Mouse (Mus musculus) kidney, postnatal 0 days (tissue): ENCODE data around the gene Elmo1. TPM values are rescaled to one million over a fixed set of nuclear protein-coding genes. Genes with fewer than 3 reads are reported as not detected.
A peak's percentile ranks its signal among the peaks of the same experiment; 100 is the strongest.

ENCODE experiments used
- ATAC-seq: fragments of 200-750 bp; cut with Nextera tagmentation; replicated peaks from 2 replicates; pipeline ENCODE4 v1.8.0; 2017; ENCODE audit warnings: low read depth, moderate number of reproducible peaks, moderate TSS enrichment, moderate library complexity; ENCODE audit not compliant: low FRiP score
- DNase-seq: peaks from one replicate; pipeline ENCODE4 v3.0.0-alpha.2; 2016; ENCODE audit warnings: low spot score
- H3K27ac ChIP-seq: fragments of 300-500 bp; sonication (generic); 2 replicates; pipeline ENCODE4 v1.5.1; 2014; ENCODE audit warnings: mild to moderate bottlenecking
- H3K27me3 ChIP-seq: fragments of 300-500 bp; sonication (generic); 2 replicates; pipeline ENCODE4 v1.6.1; 2014; ENCODE audit warnings: low read length, mixed read lengths; ENCODE audit not compliant: insufficient read depth
- H3K36me3 ChIP-seq: fragments of 300-500 bp; sonication (generic); 2 replicates; pipeline ENCODE4 v1.6.1; 2014; ENCODE audit warnings: low read length, mixed read lengths; ENCODE audit not compliant: insufficient read depth
- H3K4me1 ChIP-seq: fragments of 300-500 bp; sonication (generic); replicated peaks from 2 replicates; pipeline ENCODE4 v1.6.1; 2014; ENCODE audit warnings: antibody characterized with exemption, low read length, mixed read lengths; ENCODE audit not compliant: insufficient read depth
- H3K4me2 ChIP-seq: fragments of 300-500 bp; sonication (generic); 2 replicates; pipeline ENCODE4 v1.6.1; 2014; ENCODE audit warnings: mild to moderate bottlenecking, low read length, moderate library complexity, mixed read lengths
- H3K4me3 ChIP-seq: fragments of 300-500 bp; sonication (generic); replicated peaks from 2 replicates; pipeline ENCODE4 v1.5.1; 2014; ENCODE audit warnings: low read depth, low read length
- H3K9ac ChIP-seq: fragments of 300-500 bp; sonication (generic); 2 replicates; pipeline ENCODE4 v1.6.1; 2014; ENCODE audit warnings: low read depth, low read length
- H3K9me3 ChIP-seq: fragments of 300-500 bp; sonication (generic); replicated peaks from 2 replicates; pipeline ENCODE4 v1.6.1; 2016; ENCODE audit warnings: low read length, inconsistent platforms, mixed read lengths
- CTCF ChIP-seq: IDR thresholded peaks from 2 replicates; pipeline ENCODE4 v1.5.1; 2016; ENCODE audit warnings: antibody characterized with exemption, low read depth, mild to moderate bottlenecking, moderate library complexity
- WGBS: fragments of 180-500 bp; shearing (Covaris S2); extraction: QIAGEN DNeasy Blood & Tissue Kit; methylation state at CpG from one replicate; pipeline ENCODE4 v1.1.7; 2014; 5-methylcytosine and 5-hydroxymethylcytosine counted together
- polyA plus RNA-seq: library from polyadenylated mRNA; unstranded; fragments of >200 nt; fragmentation: Nextera tagmentation; extraction: Ambion mirVana; gene quantifications from 2 replicates; pipeline ENCODE4 v1.2.1, GENCODE M21; 2015

Gene Elmo1
- polyA plus RNA-seq, 1 experiment from 2014 or later, result 5.1 TPM

DNA sequence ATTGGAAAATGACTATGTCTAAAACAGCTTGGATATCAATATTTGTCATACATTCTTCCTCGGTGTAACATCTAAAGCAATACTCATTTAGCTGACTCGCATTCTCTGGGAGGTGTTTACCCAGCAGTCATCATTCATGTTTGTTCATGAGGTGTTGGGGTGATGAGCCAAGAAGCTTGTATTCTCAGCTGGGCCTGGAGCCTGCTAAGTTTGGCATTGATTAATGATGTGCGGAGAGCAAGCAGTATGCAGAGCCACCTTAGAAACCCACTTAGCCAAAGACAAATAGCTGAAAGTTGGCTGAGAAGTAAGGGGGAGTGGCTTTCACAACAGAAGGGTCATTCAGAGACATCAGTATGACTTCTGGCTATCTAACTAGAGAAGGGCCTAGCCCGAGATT is 459.6 kb downstream of the Elmo1 start:
- ATAC-seq, result no peak
- Histone ChIP-seq H3K4me3 (no peak overlapping the region), H3K27me3 (no peaks in the 10 kb centered on the region), H3K4me1 (no peaks in the 10 kb centered on the region), H3K4me2 (no peak overlapping the region), H3K36me3 (no peaks in the 10 kb centered on the region), H3K27ac (no peak overlapping the region), H3K9ac (no peak overlapping the region), H3K9me3 (no peaks in the 10 kb centered on the region)
- DNase-seq, result peak; percentile 5
- WGBS, result 33% methylated on average over 4 of the region's 4 CpGs
- no peak for TF ChIP-seq CTCF

- ATAC-seq, result no peak
These were observed 461.2 kb downstream of the Elmo1 start for GRCm38 (mm10) chr13:20551559-20551958.

DNA sequence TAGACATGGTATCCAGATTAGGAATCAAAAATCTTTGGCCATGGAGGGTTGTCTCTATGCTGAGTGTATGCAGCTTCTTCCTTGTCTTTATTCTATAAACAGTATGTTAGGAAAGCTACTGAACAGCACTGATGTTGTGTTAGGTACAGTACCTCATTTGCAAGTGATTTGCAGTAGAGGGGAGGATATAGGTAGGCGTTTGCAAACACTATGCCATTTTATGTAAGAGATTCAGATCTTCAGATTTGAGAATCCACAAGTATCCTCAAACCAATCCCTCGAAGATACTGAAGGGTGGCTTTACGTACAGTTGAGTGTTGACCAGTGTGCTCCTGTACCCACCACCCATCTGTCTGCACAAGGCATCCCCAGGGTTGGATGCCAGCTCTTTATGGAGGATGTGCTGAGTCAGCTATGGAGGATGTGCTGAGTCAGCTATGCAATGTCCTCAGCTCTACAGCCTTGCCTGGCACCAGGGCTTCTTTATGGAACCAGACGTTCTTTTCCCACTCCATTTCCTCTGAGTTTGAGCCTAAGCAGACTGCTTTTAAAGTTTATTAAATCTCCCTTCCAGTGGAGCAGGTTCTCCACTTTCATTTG is 465.6 kb downstream of the Elmo1 start:
- H3K4me1 ChIP-seq, result no peaks in the 10 kb centered on the region
- WGBS, result 91% methylated on average over 4 of the region's 4 CpGs
- no peaks in the 10 kb centered on the region for H3K36me3 ChIP-seq
- no peak overlapping the region for H3K4me3 ChIP-seq
- TF ChIP-seq CTCF, result no peak
- H3K27ac ChIP-seq, result no peak overlapping the region
- H3K9ac ChIP-seq, result no peak overlapping the region
- H3K9me3 ChIP-seq, result no peaks in the 10 kb centered on the region
- no peaks in the 10 kb centered on the region for H3K27me3 ChIP-seq
- ATAC-seq (no peak), DNase-seq (no peak)
- H3K4me2 ChIP-seq, result no peak overlapping the region

More at GRCm38 (mm10) chr13:20551559-20551958, 461.2 kb downstream of the Elmo1 start:
- DNase-seq, result no peak
- Histone ChIP-seq H3K4me2 (no peak overlapping the region), H3K4me1 (no peaks in the 10 kb centered on the region), H3K27ac (no peak overlapping the region), H3K9me3 (no peaks in the 10 kb centered on the region), H3K36me3 (no peaks in the 10 kb centered on the region), H3K27me3 (no peaks in the 10 kb centered on the region), H3K4me3 (no peak overlapping the region), H3K9ac (no peak overlapping the region)
- no peak for TF ChIP-seq CTCF
- 92% methylated on average over 1 of the region's 1 CpGs for WGBS

- H3K27me3 ChIP-seq, result no peaks in the 10 kb centered on the region
- no peak for TF ChIP-seq CTCF
- H3K27ac ChIP-seq, result no peak overlapping the region
- no peaks in the 10 kb centered on the region for H3K4me1 ChIP-seq
- H3K9me3 ChIP-seq, result no peaks in the 10 kb centered on the region
- 84% methylated on average over 10 of the region's 10 CpGs for WGBS
- H3K4me3 ChIP-seq, result no peak overlapping the region
- DNase-seq (no peak), ATAC-seq (no peak)
- H3K9ac ChIP-seq, result no peak overlapping the region
- no peaks in the 10 kb centered on the region for H3K36me3 ChIP-seq
- H3K4me2 ChIP-seq, result no peak overlapping the region
These were observed 466.3 kb downstream of the Elmo1 start for GRCm38 (mm10) chr13:20556739-20557138.

DNA sequence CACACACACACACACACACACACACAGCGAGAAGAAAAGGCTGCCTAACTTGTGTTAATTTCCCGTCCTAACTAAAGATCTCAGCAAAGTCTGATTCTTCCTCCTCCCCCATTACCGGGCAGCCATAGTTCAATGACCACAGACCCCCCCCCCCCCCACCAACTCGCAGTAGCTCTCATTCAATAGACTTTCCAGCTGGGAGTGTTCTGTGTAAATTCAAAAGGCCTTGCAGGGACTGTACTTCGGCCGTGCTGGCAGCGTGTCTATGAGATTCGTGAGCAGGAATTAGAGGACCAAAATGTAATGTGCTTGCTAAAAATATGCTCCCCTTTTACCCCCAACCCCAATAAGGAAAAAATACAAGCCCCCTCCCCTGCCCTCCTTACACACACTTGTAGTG is 466.8 kb downstream of the Elmo1 start:
- Histone ChIP-seq H3K27ac (no peak overlapping the region), H3K4me1 (no peaks in the 10 kb centered on the region), H3K4me3 (no peak overlapping the region), H3K9ac (no peak overlapping the region), H3K27me3 (no peaks in the 10 kb centered on the region), H3K4me2 (no peak overlapping the region), H3K36me3 (no peaks in the 10 kb centered on the region), H3K9me3 (no peaks in the 10 kb centered on the region)
- 62% methylated on average over 8 of the region's 8 CpGs for WGBS
- ATAC-seq, result no peak
- TF ChIP-seq CTCF, result no peak
- DNase-seq, result no peak

DNA sequence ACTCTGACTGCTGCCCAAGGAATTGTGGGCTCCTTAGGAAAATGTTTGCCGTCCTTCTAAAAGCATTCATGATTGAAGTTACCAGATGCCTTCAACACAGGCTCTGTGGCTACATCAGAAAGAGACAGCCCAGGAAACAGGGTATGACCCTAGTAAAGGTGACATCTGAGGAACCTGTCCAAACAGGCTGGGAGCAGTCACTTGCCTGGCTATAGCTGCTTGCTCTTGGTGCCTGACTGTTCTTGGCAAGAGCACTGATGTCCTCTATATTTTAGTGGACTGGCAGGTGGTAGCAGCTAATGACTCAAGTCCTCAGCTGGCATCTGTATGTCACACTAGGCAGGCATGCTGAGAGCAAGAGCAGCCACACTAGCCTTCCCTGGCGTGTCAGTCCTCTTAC is 468.0 kb downstream of the Elmo1 start:
- no peaks in the 10 kb centered on the region for H3K9me3 ChIP-seq
- H3K4me2 ChIP-seq, result no peak overlapping the region
- no peak for TF ChIP-seq CTCF
- WGBS, result 92% methylated on average over 2 of the region's 2 CpGs
- H3K4me3 ChIP-seq, result no peak overlapping the region
- no peaks in the 10 kb centered on the region for H3K27me3 ChIP-seq
- no peaks in the 10 kb centered on the region for H3K4me1 ChIP-seq
- ATAC-seq, result no peak
- no peak for DNase-seq
- no peaks in the 10 kb centered on the region for H3K36me3 ChIP-seq
- H3K9ac ChIP-seq, result no peak overlapping the region
- no peak overlapping the region for H3K27ac ChIP-seq

- 0 out of 2 replicates have a peak, but pooled peaks have one; percentile 24 for TF ChIP-seq CTCF
- Histone ChIP-seq H3K4me3 (no peak overlapping the region), H3K27me3 (no peaks in the 10 kb centered on the region), H3K27ac (no peak overlapping the region), H3K4me1 (no peaks in the 10 kb centered on the region), H3K4me2 (no peak overlapping the region), H3K36me3 (no peaks in the 10 kb centered on the region), H3K9ac (no peak overlapping the region), H3K9me3 (no peaks in the 10 kb centered on the region)
- WGBS, result 82% methylated on average over 9 of the region's 9 CpGs
- DNase-seq (no peak), ATAC-seq (no peak)
These were observed 474.0 kb downstream of the Elmo1 start for GRCm38 (mm10) chr13:20564414-20564813.
